Comparison of ENCODE assay signal across 13 mouse cellular contexts in the genomic region with DNA sequence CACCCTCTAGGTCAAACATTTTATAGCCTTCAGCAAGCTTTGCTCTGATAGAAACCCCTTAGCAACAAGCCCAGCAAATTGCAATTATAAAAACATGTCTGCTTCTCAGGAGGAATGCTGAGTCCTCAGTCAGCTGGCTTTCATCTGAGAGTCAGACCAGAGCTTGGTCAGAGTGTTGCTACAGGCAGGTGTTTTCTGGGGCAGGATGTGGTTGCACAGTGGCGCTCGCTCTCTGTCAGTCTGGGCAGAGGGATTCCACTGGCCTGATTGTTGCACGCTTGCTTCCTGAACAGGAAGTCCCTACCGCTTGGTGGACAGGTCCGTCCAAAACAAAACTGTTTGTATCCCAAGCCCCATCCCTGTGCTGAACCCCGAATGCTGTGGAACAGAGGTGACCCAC. TPM values are rescaled to one million over a fixed set of nuclear protein-coding genes. Genes with fewer than 3 reads are reported as not detected.
DNase-seq lines count a peak whose midpoint lies in the region; ATAC-seq and TF ChIP-seq lines count a peak whose summit lies in the region.
"Had no signal": no experiment of that assay in that cellular context is flagged by ENCODE, and none has a peak within 500 bp of the region (broad histone marks: within the 10 kb centered on the region; RNA-seq: fewer than 3 reads in every experiment).

No protein-coding gene starts in this region.

- DNase-seq in gastrocnemius, adult 2 months = no peak
- DNase-seq in gastrocnemius, postnatal 4 days (ENCODE audit: low spot score in 2 of 2) = no peak
- peak; percentile 27 for DNase-seq in 3134 (ENCODE audit: extremely low read depth, insufficient read length, low spot score)
- DNase-seq in embryo, embryonic 11 days = peak; percentile 37
- no peak for DNase-seq in adrenal gland, adult (ENCODE audit: inconsistent age in 2 of 2, low spot score in 1 of 2)
- DNase-seq in layer of hippocampus, adult 11-12 months (ENCODE audit: low spot score) = no peak
- DNase-seq in right cerebral cortex, adult 2 months (ENCODE audit: low spot score in 2 of 2) = no peak
- DNase-seq: cerebellum, postnatal 25 days; forebrain, postnatal 0 days; layer of hippocampus, postnatal 36 days had no signal

- no peak overlapping the region for H3K4me3 ChIP-seq in gastrocnemius, adult 2 months

- intact Hi-C loops in gastrocnemius, adult 2 months (cut with DNase I) = loop anchor here (5.0 kb wide), 2 partner anchors 90 to 160 kb away; no protein-coding TSS in a partner anchor

- 0 out of 2 replicates have a peak, but pooled peaks have one; percentile 21 for ATAC-seq in megakaryocyte-erythroid progenitor cell, adult 5-6 weeks (replicated peaks; ENCODE audit: low FRiP score, low TSS enrichment, poor library complexity, severe bottlenecking)
- ATAC-seq: forebrain, postnatal 0 days had no signal

- peak overlapping the region; percentile 57 for H3K27ac ChIP-seq in gastrocnemius, adult 2 months
- H3K27ac ChIP-seq: macrophage had no signal

- TF ChIP-seq CTCF in gastrocnemius, adult 2 months (IDR thresholded peaks at IDR 0.05) = no peak

RNA-seq across cellular contexts. Expression of a gene that starts 37.4 kb away (rescaled TPM):
- not detected for total RNA-seq in gastrocnemius, adult 2 months (2021)
- not detected for total RNA-seq in gastrocnemius, postnatal 4 days (2021)
- total RNA-seq in megakaryocyte-erythroid progenitor cell, adult 5-6 weeks (2014; fragmentation: Nextera tagmentation) = 0.31 TPM in 1 of 2 replicates, not detected in the other
- total RNA-seq in megakaryocyte-erythroid progenitor cell, adult 5-6 weeks (2017) = not detected in 2 replicates
- total RNA-seq: forebrain, postnatal 0 days; heart, postnatal 25 days; layer of hippocampus, postnatal 36 days had no signal

Comparison
In these comparisons a context has a peak if more than half of its experiments do, and no peak if none do; other contexts are left out.
1. DNase-seq: peak in 3134 (single experiment) and embryo, embryonic 11 days (single experiment); none in gastrocnemius, adult 2 months (single experiment), gastrocnemius, postnatal 4 days (0 of 2), adrenal gland, adult (0 of 2), layer of hippocampus, adult 11-12 months (single experiment) and right cerebral cortex, adult 2 months (0 of 2).